Mouse (Mus musculus) brain, embryonic 18.5 days (tissue): ENCODE results near the gene Tas2r104.

Source experiments
- DNase-seq: peaks from one replicate; pipeline ENCODE4 v3.0.0-alpha.2; 2012; ENCODE audit warnings: low read depth, low spot score

Gene Tas2r104

GRCm38 (mm10) chr6:131685644-131686043, at the start of gene Tas2r104:
Tas2r104 (minus strand) TSS chr6:131685744.
- no peak for DNase-seq

GRCm38 (mm10) chr6:131712803-131713202, 27.3 kb upstream of the Tas2r104 start:
- DNase-seq: no peak

GRCm38 (mm10) chr6:131689963-131690362, 4.4 kb upstream of the Tas2r104 start, which contains the start of gene Tas2r114:
Tas2r114 (minus strand) TSS chr6:131690063.
- DNase-seq: no peak

- DNase-seq: no peak
Measured at GRCm38 (mm10) chr6:131687395-131687794, 1.9 kb upstream of the Tas2r104 start, which contains the start of gene Tas2r105. Tas2r105 (minus strand) TSS chr6:131687495.

- DNase-seq: no peak
Measured at GRCm38 (mm10) chr6:131678786-131679185, 6.8 kb downstream of the Tas2r104 start, which contains the start of gene Tas2r106. Tas2r106 (minus strand) TSS chr6:131678886.

- DNase-seq: no peak
Measured at GRCm38 (mm10) chr6:131660049-131660448, 25.5 kb downstream of the Tas2r104 start, which contains the start of gene Tas2r107. Tas2r107 (minus strand) TSS chr6:131660149.
